Mouse (Mus musculus) heart, postnatal 25 days (tissue): ENCODE results near the gene Fam102b. TPM values are rescaled to one million over a fixed set of nuclear protein-coding genes. Genes with fewer than 3 reads are reported as not detected.

Experiments
- DNase-seq: peaks from one replicate; pipeline ENCODE4 v3.0.0; 2022; ENCODE audit warnings: low spot score
- intact Hi-C: fragments of 180-260 bp; cut with DNase I; formaldehyde crosslinking; loops from one replicate; pipeline ENCODE4 v1.15.1; 2025
- microRNA-seq: library from miRNA; unstranded; fragments of <30 nt; microRNA quantifications from one replicate; pipeline ENCODE4 v1.2.0, GENCODE M21; 2022
- total RNA-seq, 2 experiments: library from RNA; stranded (reverse); gene quantifications; 2 replicates each; pipeline ENCODE4 v1.2.3; 2021

The Fam102b gene
- total RNA-seq, 2 experiments from 2014 or later: 10.8 to 13.5 TPM

DNA sequence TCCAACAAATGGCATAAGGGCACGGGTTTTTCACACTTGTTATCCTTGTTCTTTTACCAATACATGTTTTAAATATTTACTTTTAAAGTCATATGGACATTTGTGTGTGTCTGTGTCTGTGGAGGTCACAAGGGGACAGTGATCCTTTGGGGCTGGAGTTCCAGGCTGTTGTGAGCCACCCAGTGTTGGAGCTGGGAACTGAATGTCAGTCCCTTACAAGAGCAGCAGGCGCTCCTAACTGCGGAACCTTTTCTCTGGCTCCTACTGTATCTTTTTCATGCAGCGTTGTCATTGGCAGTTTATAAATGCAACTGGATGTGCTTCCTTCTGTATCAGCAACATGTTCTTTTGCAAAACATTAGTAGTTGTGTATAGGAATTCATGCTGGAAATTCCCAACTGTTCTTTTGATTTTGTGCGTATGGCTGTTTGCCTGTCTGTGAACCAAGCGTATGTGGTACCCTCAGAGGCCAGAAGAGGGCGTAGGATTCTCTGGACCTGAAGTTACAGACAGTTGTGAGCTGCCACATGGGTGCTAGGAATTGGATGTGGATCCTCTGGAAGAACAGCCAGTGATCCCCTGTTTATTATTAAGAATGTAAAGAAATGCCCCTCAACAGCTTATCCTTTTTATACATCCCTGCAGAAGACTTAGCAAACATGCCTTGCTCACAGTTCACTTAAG lies 62.9 kb downstream of the Fam102b start:
- no peak for DNase-seq
- intact Hi-C loops: no loop called here

DNA sequence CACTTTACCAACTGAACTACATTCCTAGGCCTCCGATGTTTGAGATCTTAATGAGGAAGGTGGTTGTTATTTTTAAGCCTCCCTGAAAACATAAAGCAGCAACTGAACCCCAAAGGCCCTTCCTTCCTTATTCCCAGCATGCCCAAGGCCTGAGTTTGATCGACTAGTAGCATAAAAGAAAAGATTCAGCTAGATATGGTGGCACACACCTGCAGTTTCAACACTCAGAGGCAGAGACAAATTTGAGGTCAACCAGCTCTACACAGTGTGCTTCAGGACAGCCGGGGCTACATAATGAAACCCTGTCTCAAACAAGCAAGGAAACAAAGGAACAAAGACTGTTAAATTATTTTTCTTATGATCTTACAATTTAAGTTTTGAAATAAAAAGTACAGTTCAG lies 63.6 kb downstream of the Fam102b start:
- intact Hi-C loops: no loop called here
- DNase-seq: no peak

DNA sequence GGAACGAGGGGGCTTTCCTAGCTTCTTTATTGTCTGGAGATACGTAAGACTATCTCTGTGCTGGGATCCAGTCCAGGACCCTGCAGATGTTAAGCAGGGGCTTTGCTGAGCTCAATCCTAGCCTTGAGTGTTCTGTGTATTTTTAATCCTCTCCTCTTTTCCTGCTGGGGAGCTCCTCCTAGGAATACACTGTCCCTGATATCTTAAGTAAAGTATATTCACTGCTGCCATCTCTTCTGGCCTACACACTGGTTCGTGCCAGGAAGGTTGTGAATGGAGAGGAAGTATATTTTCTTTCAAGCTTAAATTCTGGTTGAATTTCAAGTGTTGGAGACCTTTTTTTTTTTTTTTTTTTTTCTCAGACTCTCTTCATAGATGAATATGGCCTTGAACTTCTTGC lies 64.1 kb downstream of the Fam102b start:
- intact Hi-C loops: no loop called here
- DNase-seq: no peak

DNA sequence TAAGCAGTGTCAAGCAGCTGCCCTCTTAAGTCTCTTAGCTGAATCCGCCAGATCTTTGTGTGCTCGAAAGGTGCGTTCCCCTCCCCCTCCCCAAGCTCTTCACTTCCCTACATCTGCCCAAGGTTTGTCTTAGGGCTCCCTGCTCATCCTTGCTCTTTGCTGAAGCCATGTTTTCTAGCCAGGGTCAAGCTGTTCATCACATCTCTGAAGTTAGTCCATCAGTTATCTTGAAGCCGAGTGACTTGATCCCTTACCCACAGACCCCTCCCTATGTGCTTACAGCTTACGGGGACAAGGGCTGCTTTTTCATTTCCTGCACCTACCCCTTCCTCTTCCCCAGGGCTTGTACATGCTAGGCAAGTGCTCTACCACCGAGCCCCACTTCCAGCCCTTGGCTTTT lies 65.8 kb downstream of the Fam102b start:
- intact Hi-C loops: no loop called here

DNA sequence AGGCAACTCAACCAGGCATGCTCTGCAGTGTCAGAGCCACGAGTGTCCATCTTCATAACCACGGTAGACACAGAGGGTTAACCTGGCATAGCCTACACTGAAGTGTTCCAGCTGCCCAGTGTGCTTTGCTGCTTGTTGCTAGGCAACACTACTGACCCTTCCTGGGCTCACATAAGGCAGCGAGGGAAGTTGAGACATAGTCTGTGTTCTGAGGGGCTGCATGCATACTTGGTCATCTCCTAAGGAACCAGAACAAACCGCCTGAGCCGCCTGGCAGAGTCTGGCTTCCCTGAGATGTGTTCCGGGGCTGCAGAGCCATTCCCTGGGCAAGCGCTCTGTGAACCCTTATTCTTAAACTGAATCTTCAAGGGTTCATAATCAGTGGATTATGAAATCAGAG lies 66.2 kb downstream of the Fam102b start:
- intact Hi-C loops: no loop called here

More for the DNA sequence above, 65.8 kb downstream of the Fam102b start:
- no peak for DNase-seq

DNA sequence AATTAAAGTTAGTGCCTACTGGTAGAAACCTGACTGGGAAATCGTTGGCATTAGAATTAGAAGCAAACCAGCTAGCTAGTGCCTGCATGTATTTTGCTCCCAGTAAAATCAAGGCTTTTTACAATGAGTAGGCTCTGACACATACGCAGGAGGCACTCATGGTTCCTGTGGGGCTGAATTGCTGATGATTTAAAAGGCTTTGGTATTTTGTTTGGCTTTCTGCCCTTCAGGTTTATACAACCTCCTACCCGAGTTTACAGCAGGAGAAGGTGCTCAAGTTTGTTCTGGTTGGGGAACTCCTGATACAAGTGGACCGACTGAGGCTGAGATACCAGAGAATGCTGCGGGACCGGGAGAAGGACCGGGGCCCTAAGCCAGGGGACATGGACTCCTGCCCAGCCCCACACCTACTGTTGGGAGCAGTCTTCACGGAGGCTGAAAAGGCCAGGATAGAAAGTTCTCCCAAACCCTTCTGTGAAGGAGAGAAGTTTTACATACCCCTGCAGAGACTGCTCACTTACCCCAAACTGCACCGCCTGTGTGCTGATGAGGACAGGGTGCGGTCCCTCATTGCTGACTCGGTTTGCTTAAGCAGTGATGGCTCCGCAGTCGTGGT lies 67.6 kb downstream of the Fam102b start:
- intact Hi-C loops: no loop called here

More for the DNA sequence above, 66.2 kb downstream of the Fam102b start:
- DNase-seq: no peak

DNA sequence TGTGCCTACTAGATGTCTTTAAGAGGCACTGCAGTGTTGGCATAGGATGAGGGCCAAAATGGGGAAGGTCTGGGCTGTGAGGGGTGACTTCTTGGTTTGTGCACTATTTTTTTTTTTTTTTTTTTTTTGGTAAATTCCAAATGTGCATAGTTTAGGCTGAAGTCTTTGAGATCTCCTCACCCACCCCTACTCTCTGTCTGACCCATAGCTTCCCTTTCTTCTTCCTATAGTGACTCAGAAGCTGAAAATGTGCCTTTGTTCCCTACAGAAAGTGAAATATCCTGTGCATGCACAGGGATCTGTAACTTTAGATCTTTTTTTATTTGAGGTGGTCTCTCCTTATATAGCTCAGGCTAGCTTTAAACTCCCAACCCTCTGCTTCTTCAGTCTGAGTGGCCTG lies 69.4 kb downstream of the Fam102b start:
- intact Hi-C loops: no loop called here
- DNase-seq: no peak

More for the DNA sequence above, 67.6 kb downstream of the Fam102b start:
- DNase-seq: no peak

DNA sequence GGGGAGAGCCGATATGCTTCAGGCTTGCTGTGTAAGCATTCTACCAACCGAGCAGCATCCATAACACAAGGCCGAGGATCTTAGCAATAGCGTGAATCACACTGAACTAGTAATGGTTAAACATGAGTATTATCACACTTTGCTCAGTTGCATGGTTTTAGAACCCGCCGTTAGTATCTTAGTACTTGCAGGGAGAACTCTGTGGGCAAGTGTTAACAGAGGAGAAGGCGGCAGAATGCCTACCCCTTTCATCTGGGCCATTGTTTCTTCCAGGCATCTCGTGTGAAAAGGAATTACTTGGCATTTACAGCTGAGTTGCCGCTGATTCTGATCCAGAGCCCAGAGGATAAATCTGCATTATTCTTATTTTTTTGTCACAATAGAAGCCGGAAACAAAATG lies 86.4 kb downstream of the Fam102b start:
- DNase-seq: no peak

DNA sequence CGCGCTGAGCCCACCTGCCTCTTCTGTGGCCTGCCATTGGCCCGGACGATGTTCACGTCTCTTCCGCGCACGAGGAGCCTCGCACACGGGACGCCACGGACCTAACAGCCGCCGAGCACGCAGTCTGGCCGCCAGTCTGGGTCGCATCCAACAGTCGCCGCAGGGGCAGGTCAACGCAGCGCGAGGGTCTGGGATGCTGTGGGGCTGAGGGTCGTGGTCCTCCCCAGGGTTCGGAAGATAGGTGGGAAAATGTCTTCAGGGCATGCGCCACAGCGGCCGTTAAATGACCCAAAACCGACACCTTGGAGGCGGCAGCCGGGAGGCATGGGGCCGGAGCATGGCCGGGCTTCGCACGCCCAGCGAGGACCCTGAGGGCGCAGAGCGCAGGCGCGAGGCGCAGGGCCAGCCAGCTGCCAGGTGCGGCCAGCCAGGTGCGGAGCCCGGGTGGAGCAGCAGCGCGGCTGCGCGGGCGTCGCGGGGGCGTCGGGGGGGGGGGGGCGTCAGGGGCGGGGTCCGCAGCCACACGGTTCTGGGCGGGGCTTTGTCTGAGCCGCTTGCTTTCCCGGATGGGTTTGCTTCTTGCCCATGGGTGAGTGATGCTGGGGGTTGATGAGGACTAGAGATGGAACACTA lies 87.3 kb downstream of the Fam102b start, which contains the start of gene Gm9857:
Gene Gm9857 (minus strand): TSS at position 445 of the 633 bp plus-strand sequence.
- DNase-seq: no peak
- intact Hi-C loops: no loop called here

More for the DNA sequence above, 86.4 kb downstream of the Fam102b start:
- intact Hi-C loops: no loop called here

DNA sequence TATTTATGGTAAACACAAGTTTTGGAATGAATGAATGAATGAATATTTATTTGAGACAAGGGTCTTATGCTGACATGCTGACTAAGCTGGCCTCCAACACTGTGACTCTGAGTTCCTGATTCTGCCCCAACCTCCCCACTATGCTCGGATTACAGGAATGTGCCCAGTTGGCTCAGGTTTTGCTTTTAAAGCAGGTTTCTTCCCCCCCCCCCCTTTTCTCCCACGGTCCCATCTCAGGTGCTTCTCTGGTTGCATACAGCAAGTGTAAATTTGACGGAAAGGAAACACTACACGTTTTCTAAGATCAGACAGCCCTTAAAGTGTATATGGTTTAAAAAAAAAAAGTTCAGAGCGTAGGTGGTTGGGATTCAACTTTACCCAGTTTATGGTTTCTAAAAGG lies 87.8 kb downstream of the Fam102b start, which contains the start of gene Henmt1:
Gene Henmt1 (plus strand): TSS at position 301 of the 400 bp plus-strand sequence.
- intact Hi-C loops: no loop called here
- no peak for DNase-seq

DNA sequence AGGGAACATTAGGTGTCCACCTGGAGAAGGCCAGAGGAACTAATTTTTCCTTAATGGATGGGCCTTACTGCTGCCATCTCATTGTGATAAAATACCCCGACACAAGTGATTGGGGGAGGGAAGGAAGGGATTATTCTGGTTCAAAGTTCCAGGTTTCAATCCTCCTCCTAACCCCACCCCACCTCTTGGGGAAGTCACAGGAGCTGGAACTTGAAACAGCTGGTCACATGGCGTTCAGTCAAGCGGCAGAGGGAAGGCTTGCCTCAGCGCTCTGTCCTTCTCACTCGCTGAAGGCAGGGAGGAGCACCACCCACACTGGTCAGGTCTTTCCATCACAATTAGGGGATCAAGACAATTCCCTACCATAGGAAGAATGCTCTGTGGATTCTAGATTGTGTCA lies 88.7 kb downstream of the Fam102b start:
- intact Hi-C loops: no loop called here
- DNase-seq: no peak

DNA sequence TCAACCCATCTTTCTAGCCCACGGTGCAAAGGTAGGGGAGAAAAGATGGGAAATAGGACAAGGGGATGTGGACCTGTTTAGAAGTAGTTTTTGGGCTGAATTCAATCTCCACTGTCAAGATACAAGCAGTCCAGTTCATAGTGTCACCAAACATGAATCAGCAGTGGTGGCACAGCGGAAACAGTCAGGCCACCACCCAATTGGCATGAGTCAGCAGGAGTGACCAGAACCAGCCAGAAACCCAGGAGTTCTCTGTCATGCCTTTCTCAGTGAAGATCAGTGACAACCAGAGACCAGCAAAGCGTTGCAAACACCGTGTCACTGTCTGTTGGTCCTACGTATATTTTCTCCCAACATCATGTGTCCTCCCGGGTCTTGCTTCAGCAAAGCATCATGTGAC lies 93.8 kb downstream of the Fam102b start:
- intact Hi-C loops: no loop called here
- DNase-seq: no peak

DNA sequence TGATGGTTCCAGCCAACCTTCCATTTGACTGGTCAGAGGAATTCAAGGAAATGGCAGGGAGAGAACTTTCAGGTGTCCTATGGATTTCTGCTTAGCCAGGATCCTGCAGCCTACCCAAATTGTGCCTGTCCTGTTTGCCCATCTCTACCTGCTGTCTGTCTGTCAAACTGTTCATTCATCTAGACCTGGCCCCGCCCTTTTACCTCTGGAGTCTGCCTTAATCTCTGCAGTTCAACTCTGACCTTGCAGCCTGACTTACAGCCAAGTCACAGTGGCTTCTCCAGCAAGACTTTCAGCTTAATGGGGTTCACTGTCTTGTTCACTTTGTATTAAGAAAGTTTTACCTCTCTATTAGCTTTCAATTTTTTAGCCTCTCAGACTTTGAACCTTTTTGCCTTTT lies 101.1 kb downstream of the Fam102b start:
- DNase-seq: no peak
- intact Hi-C loops: no loop called here

DNA sequence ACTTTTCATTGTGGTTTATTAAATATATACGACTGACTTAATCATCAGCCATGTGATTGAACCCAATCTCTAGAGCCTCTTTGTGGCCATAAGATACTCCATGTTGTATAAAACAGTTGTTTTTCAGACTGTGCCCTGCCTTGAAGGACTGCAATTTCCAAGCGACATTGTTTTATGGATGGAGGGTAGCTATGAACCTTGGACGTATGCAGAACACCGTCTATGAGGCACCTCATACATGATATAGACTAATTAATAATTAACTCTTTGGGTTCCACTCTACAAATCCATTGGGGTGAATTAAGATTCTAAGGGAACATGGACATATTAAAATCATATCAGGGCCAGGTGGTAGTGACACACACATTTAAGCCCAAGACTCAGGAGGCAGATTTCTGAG lies 101.7 kb downstream of the Fam102b start:
- DNase-seq: no peak
- intact Hi-C loops: no loop called here

DNA sequence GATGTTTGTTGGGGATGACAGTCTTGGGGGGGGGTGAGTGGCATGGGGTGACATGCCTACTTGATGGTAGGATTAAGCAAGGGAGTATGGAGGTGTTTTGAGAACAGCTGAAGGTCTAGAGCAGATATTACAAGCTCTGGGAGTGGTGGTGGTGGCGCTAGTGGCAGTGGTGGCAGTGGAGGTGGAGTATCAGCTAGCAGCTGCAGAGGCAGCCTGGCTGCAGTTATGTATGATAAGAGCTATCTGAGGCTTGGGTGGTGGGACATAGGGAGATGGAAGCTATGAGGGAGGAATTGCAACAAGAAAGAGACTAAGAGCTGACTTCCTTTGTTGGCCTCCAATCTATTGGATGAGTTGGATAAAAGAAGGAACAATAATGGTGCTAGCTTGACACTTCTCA lies 105.6 kb downstream of the Fam102b start:
- no peak for DNase-seq
- intact Hi-C loops: no loop called here

Small RNAs within 50 kb of the gene (microRNA-seq; reads per million reads assigned to microRNA genes)
- gene Gm44384: not detected

Other genes starting within 250 kb of the Fam102b start
- gene Stxbp3, start 187.1 kb downstream of the Fam102b start, total RNA-seq: 10 to 100 TPM; 23.4 to 23.9 TPM
- under 1 TPM in 1 of 2 experiments, not detected in 1; 0.05 TPM for gene Fndc7, start 137.6 kb downstream of the Fam102b start, total RNA-seq
- 10 to 100 TPM; 18.8 to 20.6 TPM for gene Prpf38b, start 115.9 kb downstream of the Fam102b start, total RNA-seq
- not detected for gene Henmt1, start 87.7 kb downstream of the Fam102b start, total RNA-seq
- not detected for gene Gm9857, start 87.2 kb downstream of the Fam102b start, total RNA-seq
- gene Slc25a54, start 52.9 kb upstream of the Fam102b start, total RNA-seq: not detected
- 1 to 10 TPM; 6.1 to 6.7 TPM for gene Slc25a24, start 95.5 kb upstream of the Fam102b start, total RNA-seq